Mouse (Mus musculus) heart, postnatal 14 days (tissue): ENCODE measurements around the gene Ppp4r2. TPM values are rescaled to one million over a fixed set of nuclear protein-coding genes. Genes with fewer than 3 reads are reported as not detected.

Source experiments
- DNase-seq, 2 experiments: peaks; one replicate each; pipeline ENCODE4 v3.0.0; 2021 to 2022
- intact Hi-C: fragments of 180-260 bp; cut with DNase I; formaldehyde crosslinking; loops from one replicate; pipeline ENCODE4 v1.15.1; 2025
- total RNA-seq, 2 experiments: library from RNA; stranded (reverse); gene quantifications; 2 replicates each; pipeline ENCODE4 v1.2.3; 2021

The Ppp4r2 gene
- total RNA-seq, 2 experiments from 2014 or later = 49.5 to 51.3 TPM

GRCm38 (mm10) chr6:100879607-100880006 is 46.2 kb downstream of the Ppp4r2 start:
- intact Hi-C loops = loop anchor here (5.0 to 10.0 kb wide), 5 partner anchors 267 to 1077 kb away; partner anchors contain the start of gene Pdzrn3
- DNase-seq = no peak

- intact Hi-C loops = loop anchor here (1.0 to 10.0 kb wide), 5 partner anchors 316 to 736 kb away; partner anchors contain the start of gene Pdzrn3
- DNase-seq = no peak
Observed at GRCm38 (mm10) chr6:100881657-100882056, 48.2 kb downstream of the Ppp4r2 start.

GRCm38 (mm10) chr6:100882381-100883213 is 49.2 kb downstream of the Ppp4r2 start:
- DNase-seq = peak; percentile 68 to 79
- intact Hi-C loops = loop anchor here (1.0 to 10.0 kb wide), 5 partner anchors 315 to 735 kb away; partner anchors contain the start of gene Pdzrn3

GRCm38 (mm10) chr6:100883233-100883632 is 49.8 kb downstream of the Ppp4r2 start:
- DNase-seq = peak in 1 of 2 experiments; percentile 23
- intact Hi-C loops = loop anchor here (2.0 to 10.0 kb wide), 4 partner anchors 378 to 734 kb away; partner anchors contain the start of gene Pdzrn3

GRCm38 (mm10) chr6:100884594-100885225 is 51.3 kb downstream of the Ppp4r2 start:
- intact Hi-C loops = loop anchor here (5.0 to 10.0 kb wide), 3 partner anchors 490 to 733 kb away; partner anchors contain the start of gene Pdzrn3

GRCm38 (mm10) chr6:100885376-100885775 is 52.0 kb downstream of the Ppp4r2 start:
- DNase-seq = no peak
- intact Hi-C loops = loop anchor here (10.0 kb wide), 2 partner anchors 489 to 649 kb away; partner anchors contain the start of gene Pdzrn3

More at GRCm38 (mm10) chr6:100884594-100885225, 51.3 kb downstream of the Ppp4r2 start:
- no peak for DNase-seq

GRCm38 (mm10) chr6:100887012-100887411 is 53.6 kb downstream of the Ppp4r2 start:
- intact Hi-C loops = loop anchor here (10.0 kb wide), 2 partner anchors 488 to 648 kb away; partner anchors contain the start of gene Pdzrn3
- no peak for DNase-seq

- no peak for DNase-seq
- intact Hi-C loops = loop anchor here (10.0 kb wide), 2 partner anchors 485 to 645 kb away; partner anchors contain the start of gene Pdzrn3
Observed at GRCm38 (mm10) chr6:100889340-100889739, 55.9 kb downstream of the Ppp4r2 start.

- intact Hi-C loops = no loop called here
- DNase-seq = peak in 1 of 2 experiments; percentile 9
Observed at GRCm38 (mm10) chr6:100892489-100892888, 59.1 kb downstream of the Ppp4r2 start.

GRCm38 (mm10) chr6:100893073-100893472 is 59.7 kb downstream of the Ppp4r2 start:
- DNase-seq = no peak
- intact Hi-C loops = no loop called here

GRCm38 (mm10) chr6:100895183-100895582 is 61.8 kb downstream of the Ppp4r2 start:
- intact Hi-C loops = no loop called here
- DNase-seq = no peak

GRCm38 (mm10) chr6:100896883-100897282 is 63.5 kb downstream of the Ppp4r2 start:
- no peak for DNase-seq
- intact Hi-C loops = no loop called here

- intact Hi-C loops = loop anchor here (5.0 kb wide), 1 partner anchor 78 kb away; no protein-coding TSS in a partner anchor
- no peak for DNase-seq
Observed at GRCm38 (mm10) chr6:100904463-100904862, 71.0 kb downstream of the Ppp4r2 start.

- intact Hi-C loops = no loop called here
- no peak for DNase-seq
Observed at GRCm38 (mm10) chr6:100910136-100910675, 76.8 kb downstream of the Ppp4r2 start.

Other genes with a start within 250 kb of the Ppp4r2 start
- 1 to 10 TPM; 2.7 to 3.7 TPM for gene Shq1, start 162.5 kb upstream of the Ppp4r2 start, total RNA-seq
- gene Gxylt2, start 128.9 kb upstream of the Ppp4r2 start, total RNA-seq = 1 to 10 TPM; 6.2 to 7.4 TPM